Mouse (Mus musculus) thymus, postnatal 4 days (tissue): ENCODE measurements around the gene Tsnax.
A peak's percentile ranks its signal among the peaks of the same experiment; 100 is the strongest.

Experiments used
- DNase-seq: peaks from one replicate; pipeline ENCODE4 v3.0.0; 2021

Gene Tsnax

GRCm38 (mm10) chr8:125012695-125013627 is at the start of gene Tsnax:
TSS of gene Tsnax (plus strand) at chr8:125012997.
- peak; percentile 89 for DNase-seq

GRCm38 (mm10) chr8:124963246-124963645 is 49.6 kb upstream of the Tsnax start:
- no peak for DNase-seq

- DNase-seq, result no peak
Measured at GRCm38 (mm10) chr8:124964966-124965365, 47.8 kb upstream of the Tsnax start.

GRCm38 (mm10) chr8:124970312-124970933 is 42.4 kb upstream of the Tsnax start:
- DNase-seq, result peak; percentile 50

GRCm38 (mm10) chr8:124973221-124973620 is 39.6 kb upstream of the Tsnax start:
- no peak for DNase-seq

- DNase-seq, result no peak
Measured at GRCm38 (mm10) chr8:124974254-124974653, 38.5 kb upstream of the Tsnax start.

GRCm38 (mm10) chr8:124976211-124976610 is 36.6 kb upstream of the Tsnax start:
- no peak for DNase-seq

GRCm38 (mm10) chr8:124978026-124978425 is 34.8 kb upstream of the Tsnax start:
- DNase-seq, result no peak

- DNase-seq, result no peak
Measured at GRCm38 (mm10) chr8:124980036-124980435, 32.8 kb upstream of the Tsnax start.

- peak; percentile 45 for DNase-seq
Measured at GRCm38 (mm10) chr8:124980828-124981227, 32.0 kb upstream of the Tsnax start.

GRCm38 (mm10) chr8:124990923-124991667 is 21.7 kb upstream of the Tsnax start:
- peak; percentile 30 for DNase-seq

- DNase-seq, result no peak
Measured at GRCm38 (mm10) chr8:124991668-124991926, 21.2 kb upstream of the Tsnax start.

- no peak for DNase-seq
Measured at GRCm38 (mm10) chr8:124995776-124996175, 17.0 kb upstream of the Tsnax start.

GRCm38 (mm10) chr8:125024085-125024484 is 11.3 kb downstream of the Tsnax start:
- DNase-seq, result no peak

- DNase-seq, result no peak
Measured at GRCm38 (mm10) chr8:125027211-125027610, 14.4 kb downstream of the Tsnax start.

GRCm38 (mm10) chr8:125028841-125029240 is 16.0 kb downstream of the Tsnax start:
- DNase-seq, result no peak

- DNase-seq, result no peak
Measured at GRCm38 (mm10) chr8:125031276-125031675, 18.5 kb downstream of the Tsnax start.

- DNase-seq, result peak; percentile 92
Measured at GRCm38 (mm10) chr8:125034669-125035068, 21.9 kb downstream of the Tsnax start.

GRCm38 (mm10) chr8:125037081-125037480 is 24.3 kb downstream of the Tsnax start:
- DNase-seq, result no peak

- no peak for DNase-seq
Measured at GRCm38 (mm10) chr8:125038731-125039130, 25.9 kb downstream of the Tsnax start.

- DNase-seq, result no peak
Measured at GRCm38 (mm10) chr8:125040587-125041375, 28.0 kb downstream of the Tsnax start.

GRCm38 (mm10) chr8:125041496-125041895 is 28.7 kb downstream of the Tsnax start:
- no peak for DNase-seq

- no peak for DNase-seq
Measured at GRCm38 (mm10) chr8:125043394-125043793, 30.6 kb downstream of the Tsnax start.
